ENCODE assay signal across 8 mouse cellular contexts in genomic region chr1:92647752-92648151, GRCm38 (mm10). TPM values are rescaled to one million over a fixed set of nuclear protein-coding genes. Genes with fewer than 3 reads are reported as not detected.
DNase-seq lines count a peak whose midpoint lies in the region; ATAC-seq and TF ChIP-seq lines count a peak whose summit lies in the region.

No protein-coding gene starts in this region.

- peaks cover 2% of the 10 kb centered on the region for H3K4me1 ChIP-seq in heart, adult 2 months (ENCODE audit: control insufficient read depth, insufficient read depth, low read length)
- no peaks in the 10 kb centered on the region for H3K4me1 ChIP-seq in midbrain, postnatal 0 days (ENCODE audit: insufficient read depth, low read length)
- no peaks in the 10 kb centered on the region; the same call in 1 of the 2 replicates for H3K4me1 ChIP-seq in stomach, embryonic 16.5 days (ENCODE audit: control insufficient read depth, insufficient read depth, low read length)

- intact Hi-C loops in heart, adult 2 months (cut with DNase I) = loop anchor here (2.0 kb wide), 3 partner anchors 31 to 247 kb away; partner anchors contain the start of gene Olfr12

- WGBS in heart, adult 2 months = 7% methylated on average over 8 of the region's 8 CpGs
- WGBS in midbrain, postnatal 0 days = 9% methylated on average over 8 of the region's 8 CpGs
- WGBS in stomach, embryonic 16.5 days = 6% methylated on average over 8 of the region's 8 CpGs

- ATAC-seq in activated CD4-positive, CD25-positive, alpha-beta regulatory T cell, adult 4 months = peak; percentile 73
- no peak for ATAC-seq in midbrain, postnatal 0 days (ENCODE audit: low FRiP score)
- peak; percentile 21; the same call in 1 of the 2 replicates for ATAC-seq in stomach, embryonic 16.5 days (ENCODE audit: insufficient read depth, low FRiP score)

- TF ChIP-seq CTCF in heart, adult 2 months (IDR thresholded peaks at IDR 0.05) = peak; percentile 95
- TF ChIP-seq CTCF in midbrain, postnatal 0 days (IDR thresholded peaks at IDR 0.05) = peak; percentile 93

- H3K27me3 ChIP-seq in heart, adult 2 months (ENCODE audit: control insufficient read depth, insufficient read depth, low read length) = no peaks in the 10 kb centered on the region
- no peaks in the 10 kb centered on the region for H3K27me3 ChIP-seq in midbrain, postnatal 0 days (ENCODE audit: insufficient read depth, low read length)
- no peaks in the 10 kb centered on the region for H3K27me3 ChIP-seq in stomach, embryonic 16.5 days (ENCODE audit: control insufficient read depth, insufficient read depth, low read length)

- no peaks in the 10 kb centered on the region for H3K9me3 ChIP-seq in midbrain, postnatal 0 days (ENCODE audit: low read length)
- H3K9me3 ChIP-seq in stomach, embryonic 16.5 days (replicated peaks; ENCODE audit: control insufficient read depth, low read length) = no peaks in the 10 kb centered on the region

- TF ChIP-seq POLR2A in heart, adult 2 months (IDR thresholded peaks at IDR 0.05; ENCODE audit: insufficient read depth, low read depth, low read length) = no peak

- no peak overlapping the region for H3K9ac ChIP-seq in heart, adult 2 months (ENCODE audit: low read depth, low read length)
- H3K9ac ChIP-seq in midbrain, postnatal 0 days (replicated peaks; ENCODE audit: low read length, poor library complexity, severe bottlenecking) = no peak overlapping the region
- H3K9ac ChIP-seq in stomach, embryonic 16.5 days (ENCODE audit: low read length) = 0 out of 2 replicates have a peak overlapping the region, but pooled peaks have one; percentile 27

- no peak for TF ChIP-seq EP300 in heart, adult 2 months (IDR thresholded peaks at IDR 0.05; ENCODE audit: insufficient read depth, low read depth, low read length)

- no peak overlapping the region for H3K4me3 ChIP-seq in heart, adult 2 months
- H3K4me3 ChIP-seq in midbrain, postnatal 0 days (ENCODE audit: low read depth, low read length) = no peak overlapping the region
- H3K4me3 ChIP-seq in stomach, embryonic 16.5 days (replicated peaks; ENCODE audit: low read length) = no peak overlapping the region

- H3K79me2 ChIP-seq in heart, adult 2 months (replicated peaks; ENCODE audit: control insufficient read depth, insufficient read depth, low read length) = no peaks in the 10 kb centered on the region

- DNase-seq in 416B (ENCODE audit: low read depth) = peak; percentile 92
- DNase-seq in embryo, embryonic 10 days (ENCODE audit: low spot score) = peak; percentile 90
- peak; percentile 53 to 75 for DNase-seq in heart, adult 2 months
- DNase-seq in kidney, adult 8-10 months = peak; percentile 26 to 64
- peak; percentile 72 for DNase-seq in liver
- peak; percentile 88 for DNase-seq in midbrain, postnatal 0 days (ENCODE audit: low spot score)

- H3K36me3 ChIP-seq in heart, adult 2 months (ENCODE audit: control insufficient read depth, insufficient read depth, low read length) = no peaks in the 10 kb centered on the region
- H3K36me3 ChIP-seq in midbrain, postnatal 0 days (ENCODE audit: insufficient read depth, low read length) = no peaks in the 10 kb centered on the region
- H3K36me3 ChIP-seq in stomach, embryonic 16.5 days (ENCODE audit: control insufficient read depth, insufficient read depth, low read length) = no peaks in the 10 kb centered on the region

- 0 out of 2 replicates have a peak overlapping the region, but pooled peaks have one; percentile 12 for H3K4me2 ChIP-seq in midbrain, postnatal 0 days (ENCODE audit: low read depth, low read length, poor library complexity, severe bottlenecking)
- peak overlapping the region; percentile 26 for H3K4me2 ChIP-seq in stomach, embryonic 16.5 days (ENCODE audit: low read depth, low read length)

- H3K27ac ChIP-seq in heart, adult 2 months = no peak overlapping the region
- H3K27ac ChIP-seq in midbrain, postnatal 0 days (ENCODE audit: low read depth, low read length) = no peak overlapping the region
- H3K27ac ChIP-seq in stomach, embryonic 16.5 days (ENCODE audit: low read length) = no peak overlapping the region

RNA-seq across cellular contexts. Expression of gene Otos, which starts 0.9 kb away (rescaled TPM):
- polyA plus RNA-seq in activated CD4-positive, CD25-positive, alpha-beta regulatory T cell, adult 4 months (2017; shearing (Covaris generic)) = 1 to 10 TPM; 2.3 to 3.9 TPM
- total RNA-seq in heart, adult 2 months (2021) = not detected
- polyA plus RNA-seq in heart, adult 2 months (2012; rRNA removed) = not detected in 2 replicates
- not detected in 2 replicates for total RNA-seq in midbrain, postnatal 0 days (2014; rRNA removed)
- 0.69 and 0.96 TPM in 2 replicates for polyA plus RNA-seq in midbrain, postnatal 0 days (2015; fragmentation: Nextera tagmentation; extraction: Ambion mirVana)
- polyA plus RNA-seq in stomach, embryonic 16.5 days (2015; fragmentation: Nextera tagmentation; extraction: Ambion mirVana) = 0.19 TPM in 1 of 2 replicates, not detected in the other

RNA-seq across cellular contexts. Expression of gene Cops9, which starts 6.0 kb away (rescaled TPM):
- polyA plus RNA-seq in activated CD4-positive, CD25-positive, alpha-beta regulatory T cell, adult 4 months (2017; shearing (Covaris generic)) = 100 to 1,000 TPM; 241 to 311 TPM
- total RNA-seq in heart, adult 2 months (2021) = 100 to 1,000 TPM; 215 to 241 TPM
- 144 and 181 TPM in 2 replicates for polyA plus RNA-seq in heart, adult 2 months (2012; rRNA removed)
- 182 and 297 TPM in 2 replicates for total RNA-seq in midbrain, postnatal 0 days (2014; rRNA removed)
- 598 and 604 TPM in 2 replicates for polyA plus RNA-seq in midbrain, postnatal 0 days (2015; fragmentation: Nextera tagmentation; extraction: Ambion mirVana)
- 335 and 376 TPM in 2 replicates for polyA plus RNA-seq in stomach, embryonic 16.5 days (2015; fragmentation: Nextera tagmentation; extraction: Ambion mirVana)

RNA-seq across cellular contexts. Expression of gene Olfr12, which starts 30.2 kb away (rescaled TPM):
- not detected for polyA plus RNA-seq in activated CD4-positive, CD25-positive, alpha-beta regulatory T cell, adult 4 months (2017; shearing (Covaris generic))
- total RNA-seq in heart, adult 2 months (2021) = not detected
- not detected in 2 replicates for polyA plus RNA-seq in heart, adult 2 months (2012; rRNA removed)
- not detected in 2 replicates for total RNA-seq in midbrain, postnatal 0 days (2014; rRNA removed)
- not detected in 2 replicates for polyA plus RNA-seq in midbrain, postnatal 0 days (2015; fragmentation: Nextera tagmentation; extraction: Ambion mirVana)
- not detected in 2 replicates for polyA plus RNA-seq in stomach, embryonic 16.5 days (2015; fragmentation: Nextera tagmentation; extraction: Ambion mirVana)

RNA-seq across cellular contexts. Expression of gene Olfr1410, which starts 42.2 kb away (rescaled TPM):
- not detected for polyA plus RNA-seq in activated CD4-positive, CD25-positive, alpha-beta regulatory T cell, adult 4 months (2017; shearing (Covaris generic))
- not detected for total RNA-seq in heart, adult 2 months (2021)
- not detected in 2 replicates for polyA plus RNA-seq in heart, adult 2 months (2012; rRNA removed)
- not detected in 2 replicates for total RNA-seq in midbrain, postnatal 0 days (2014; rRNA removed)
- polyA plus RNA-seq in midbrain, postnatal 0 days (2015; fragmentation: Nextera tagmentation; extraction: Ambion mirVana) = not detected in 2 replicates
- polyA plus RNA-seq in stomach, embryonic 16.5 days (2015; fragmentation: Nextera tagmentation; extraction: Ambion mirVana) = not detected in 2 replicates

RNA-seq across cellular contexts. Expression of gene Olfr1411, which starts 53.5 kb away (rescaled TPM):
- not detected for polyA plus RNA-seq in activated CD4-positive, CD25-positive, alpha-beta regulatory T cell, adult 4 months (2017; shearing (Covaris generic))
- total RNA-seq in heart, adult 2 months (2021) = not detected
- not detected in 2 replicates for polyA plus RNA-seq in heart, adult 2 months (2012; rRNA removed)
- total RNA-seq in midbrain, postnatal 0 days (2014; rRNA removed) = not detected in 2 replicates
- not detected in 2 replicates for polyA plus RNA-seq in midbrain, postnatal 0 days (2015; fragmentation: Nextera tagmentation; extraction: Ambion mirVana)
- not detected in 2 replicates for polyA plus RNA-seq in stomach, embryonic 16.5 days (2015; fragmentation: Nextera tagmentation; extraction: Ambion mirVana)
